Mouse (Mus musculus) stomach, postnatal 0 days (tissue): ENCODE data around the gene Spen.

Experiments used
- CTCF ChIP-seq: IDR thresholded peaks from 2 replicates; pipeline ENCODE4 v1.5.1; 2016; ENCODE audit warnings: antibody characterized with exemption, low read depth, mild to moderate bottlenecking, moderate library complexity
- EP300 ChIP-seq: optimal IDR thresholded peaks from 2 replicates; pipeline ENCODE3; 2016; ENCODE audit warnings: antibody characterized with exemption

DNA sequence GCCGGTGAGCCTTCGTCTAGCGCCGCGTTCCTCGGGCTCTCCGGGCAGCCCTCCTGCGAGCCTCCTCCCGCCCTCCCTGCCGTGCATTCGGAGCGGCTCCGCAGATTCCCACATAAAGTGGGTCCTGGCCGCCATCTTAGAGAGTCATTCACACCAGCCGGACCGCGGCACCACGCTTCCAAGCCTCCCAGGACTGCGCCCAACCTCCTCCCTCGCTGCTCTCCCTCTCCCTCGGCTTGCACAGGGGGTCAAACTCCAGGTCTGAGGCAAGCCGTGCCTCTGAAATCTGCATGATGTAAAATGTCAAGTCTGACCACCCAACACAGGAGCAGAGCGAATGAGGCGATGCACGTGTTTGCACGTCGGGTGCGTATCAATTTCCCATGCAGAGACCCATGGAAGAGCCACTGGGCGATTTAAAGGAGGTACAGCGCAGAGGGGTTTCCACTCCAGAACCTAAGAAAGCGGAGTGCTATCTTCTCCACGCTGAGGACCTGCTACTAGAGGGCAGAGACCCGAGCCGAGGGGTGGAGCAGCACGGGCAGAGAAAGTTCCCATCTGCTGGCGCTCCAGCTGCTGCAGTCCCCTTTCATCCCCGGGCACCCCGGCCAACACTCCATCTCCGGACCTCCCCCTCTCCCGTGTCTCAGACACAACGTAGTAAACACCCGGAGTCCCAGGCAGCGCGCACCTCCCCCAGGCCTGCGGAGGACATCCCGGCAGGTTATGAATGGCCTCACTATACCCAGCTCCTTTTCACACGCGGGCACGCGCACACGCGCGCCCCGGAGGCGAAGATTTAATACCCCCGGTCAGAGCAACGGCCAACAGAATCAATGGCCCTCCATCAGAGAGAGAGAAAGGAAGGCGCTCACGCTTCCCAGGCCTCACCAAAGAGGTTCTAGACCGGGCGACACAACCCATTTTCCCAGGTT is 1.8 kb downstream of the Spen start:
- TF ChIP-seq EP300 (no peak), CTCF (no peak)
